22 mouse cellular contexts compared by ENCODE assay signal in the genomic region with DNA sequence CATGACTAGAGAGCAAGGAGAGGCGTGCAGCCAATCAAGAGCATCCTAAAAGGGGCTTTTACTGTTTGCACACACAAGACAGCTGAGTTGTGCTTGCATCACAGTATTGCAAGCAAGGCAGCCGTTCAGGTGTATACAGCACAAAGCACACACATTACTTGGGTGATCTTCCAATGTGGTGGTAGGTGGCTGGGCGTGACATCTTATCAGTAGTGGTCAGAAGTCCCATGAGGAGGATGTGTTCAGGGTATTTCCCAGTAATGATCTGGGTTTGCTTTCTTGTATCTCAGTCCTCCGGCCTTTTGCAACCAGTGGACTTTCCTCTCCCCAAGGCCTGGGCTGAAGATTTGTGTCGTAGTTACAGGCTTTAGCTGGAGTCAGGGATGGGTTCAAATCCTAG.
A peak's percentile ranks its signal among the peaks of the same experiment; 100 is the strongest.
DNase-seq lines count a peak whose midpoint lies in the region; ATAC-seq and TF ChIP-seq lines count a peak whose summit lies in the region.
"Had no signal": no experiment of that assay in that cellular context is flagged by ENCODE, and none has a peak within 500 bp of the region (broad histone marks: within the 10 kb centered on the region; RNA-seq: fewer than 3 reads in every experiment).

No protein-coding gene starts in this region.

- 88% methylated on average over 5 of the region's 5 CpGs for WGBS in forebrain, embryonic 13.5 days
- WGBS in forebrain, embryonic 11.5 days, result 86% methylated on average over 5 of the region's 5 CpGs
- 56% methylated on average over 5 of the region's 5 CpGs for WGBS in liver, embryonic 11.5 days
- WGBS in liver, postnatal 0 days (ENCODE audit: insufficient replicate concordance), result 41% methylated on average over 5 of the region's 5 CpGs

- H3K4me3 ChIP-seq in forebrain, embryonic 13.5 days, result no peak overlapping the region
- no peak overlapping the region for H3K4me3 ChIP-seq in forebrain, embryonic 11.5 days (ENCODE audit: low read depth, low read length)
- peak overlapping the region; percentile 25; the same call in 1 of the 2 replicates for H3K4me3 ChIP-seq in G1E (ENCODE audit: low read depth, low read length)
- no peak overlapping the region for H3K4me3 ChIP-seq in liver, embryonic 11.5 days (ENCODE audit: low read depth, low read length)
- no peak overlapping the region for H3K4me3 ChIP-seq in liver, postnatal 0 days (ENCODE audit: low read depth, low read length)
- H3K4me3 ChIP-seq: forebrain, embryonic 10.5 days; heart, embryonic 12.5 days; hindbrain, embryonic 12.5 days; limb, embryonic 13.5 days had no signal

- no peak for TF ChIP-seq CTCF in G1E (IDR thresholded peaks at IDR 0.05; ENCODE audit: low read depth, low read length)
- TF ChIP-seq CTCF in liver, postnatal 0 days (IDR thresholded peaks at IDR 0.05; ENCODE audit: low read depth), result no peak

- no peak overlapping the region for H3K27ac ChIP-seq in forebrain, embryonic 13.5 days
- no peak overlapping the region for H3K27ac ChIP-seq in forebrain, embryonic 11.5 days (ENCODE audit: low read depth, low read length)
- H3K27ac ChIP-seq in liver, embryonic 11.5 days (ENCODE audit: low read depth, low read length), result no peak overlapping the region
- no peak overlapping the region for H3K27ac ChIP-seq in liver, postnatal 0 days (ENCODE audit: low read depth)
- H3K27ac ChIP-seq: forebrain, embryonic 10.5 days; hindbrain, embryonic 12.5 days; limb, embryonic 13.5 days had no signal

- no peak for DNase-seq in forebrain, embryonic 11.5 days (ENCODE audit: low spot score)
- no peak for DNase-seq in G1E (ENCODE audit: low spot score)
- no peak for DNase-seq in liver, embryonic 11.5 days (ENCODE audit: low spot score)
- no peak for DNase-seq in liver, postnatal 0 days
- no peak for DNase-seq in testis, postnatal 14 days (ENCODE audit: low spot score)
- no peak for DNase-seq in thymus, adult 18-20 months
- no peak for DNase-seq in urinary bladder, postnatal 14 days (ENCODE audit: low spot score)
- DNase-seq: adrenal gland, postnatal 36 days; cerebellum, adult 11-12 months; cerebellum, postnatal 14 days; heart, postnatal 10 days; kidney, adult 18-20 months; kidney, postnatal 4 days; lung, embryonic 14.5 days; lung, postnatal 36 days; thymus, postnatal 25 days had no signal

- no peaks in the 10 kb centered on the region for H3K9me3 ChIP-seq in forebrain, embryonic 13.5 days (replicated peaks)
- H3K9me3 ChIP-seq in forebrain, embryonic 11.5 days (ENCODE audit: control insufficient read depth, low read length), result no peaks in the 10 kb centered on the region
- H3K9me3 ChIP-seq in G1E (replicated peaks), result peaks cover 7% of the 10 kb centered on the region
- H3K9me3 ChIP-seq in liver, embryonic 11.5 days (ENCODE audit: control insufficient read depth, low read length), result no peaks in the 10 kb centered on the region
- no peaks in the 10 kb centered on the region; the same call in 1 of the 2 replicates for H3K9me3 ChIP-seq in liver, postnatal 0 days (ENCODE audit: low read length)
- H3K9me3 ChIP-seq: forebrain, embryonic 10.5 days; heart, embryonic 12.5 days; hindbrain, embryonic 12.5 days; limb, embryonic 13.5 days had no signal

- H3K27me3 ChIP-seq in forebrain, embryonic 13.5 days, result no peaks in the 10 kb centered on the region
- no peaks in the 10 kb centered on the region for H3K27me3 ChIP-seq in forebrain, embryonic 11.5 days (ENCODE audit: control insufficient read depth, insufficient read depth, low read length)
- H3K27me3 ChIP-seq in G1E (ENCODE audit: insufficient read depth, low read length), result peaks cover 6% of the 10 kb centered on the region; the same call in 1 of the 2 replicates
- no peaks in the 10 kb centered on the region for H3K27me3 ChIP-seq in liver, embryonic 11.5 days (replicated peaks; ENCODE audit: control insufficient read depth, insufficient read depth, low read length)
- no peaks in the 10 kb centered on the region for H3K27me3 ChIP-seq in liver, postnatal 0 days (ENCODE audit: insufficient read depth, low read length)
- H3K27me3 ChIP-seq: heart, embryonic 12.5 days; hindbrain, embryonic 12.5 days; limb, embryonic 13.5 days had no signal

- H3K4me1 ChIP-seq in forebrain, embryonic 13.5 days, result no peaks in the 10 kb centered on the region
- H3K4me1 ChIP-seq in forebrain, embryonic 11.5 days (replicated peaks; ENCODE audit: control insufficient read depth, insufficient read depth, low read length), result no peaks in the 10 kb centered on the region
- H3K4me1 ChIP-seq in G1E (ENCODE audit: insufficient read depth, low read depth, low read length), result peaks cover 28% of the 10 kb centered on the region
- peaks cover 13% of the 10 kb centered on the region for H3K4me1 ChIP-seq in liver, embryonic 11.5 days (replicated peaks; ENCODE audit: control insufficient read depth, insufficient read depth, low read length)
- peaks cover 5% of the 10 kb centered on the region for H3K4me1 ChIP-seq in liver, postnatal 0 days (ENCODE audit: insufficient read depth)
- H3K4me1 ChIP-seq: forebrain, embryonic 10.5 days; heart, embryonic 12.5 days had no signal

- 0 out of 2 replicates have a peak, but pooled peaks have one; percentile 33 for ATAC-seq in forebrain, embryonic 13.5 days
- ATAC-seq in forebrain, embryonic 11.5 days (replicated peaks; ENCODE audit: low FRiP score), result no peak
- ATAC-seq in G1E (ENCODE audit: extremely low read depth, insufficient number of reproducible peaks, low FRiP score, poor library complexity, severe bottlenecking), result peak; percentile 59; the same call in 1 of the 2 replicates
- peak; percentile 74 for ATAC-seq in liver, embryonic 11.5 days (replicated peaks; ENCODE audit: low FRiP score)
- peak; percentile 15; the same call in 1 of the 2 replicates for ATAC-seq in liver, postnatal 0 days

- no peak for TF ChIP-seq EP300 in liver, postnatal 0 days (IDR thresholded peaks at IDR 0.05; ENCODE audit: low read depth)

- peaks cover 32% of the 10 kb centered on the region for H3K36me3 ChIP-seq in forebrain, embryonic 13.5 days (ENCODE audit: poor library complexity, severe bottlenecking)
- H3K36me3 ChIP-seq in forebrain, embryonic 11.5 days (ENCODE audit: control insufficient read depth, insufficient read depth, low read length), result no peaks in the 10 kb centered on the region; the same call in 1 of the 2 replicates
- peaks cover 39% of the 10 kb centered on the region for H3K36me3 ChIP-seq in G1E (replicated peaks)
- H3K36me3 ChIP-seq in liver, embryonic 11.5 days (ENCODE audit: control insufficient read depth, insufficient read depth, low read length), result peaks cover 8% of the 10 kb centered on the region; the same call in 1 of the 2 replicates
- H3K36me3 ChIP-seq in liver, postnatal 0 days (replicated peaks; ENCODE audit: insufficient read depth, low read length), result peaks cover 19% of the 10 kb centered on the region

- H3K4me2 ChIP-seq in forebrain, embryonic 13.5 days, result no peak overlapping the region
- H3K4me2 ChIP-seq in forebrain, embryonic 11.5 days (ENCODE audit: low read depth, low read length, severe bottlenecking), result no peak overlapping the region
- H3K4me2 ChIP-seq in liver, embryonic 11.5 days, result no peak overlapping the region
- H3K4me2 ChIP-seq in liver, postnatal 0 days (ENCODE audit: low read depth, low read length), result no peak overlapping the region
- H3K4me2 ChIP-seq: heart, embryonic 12.5 days; hindbrain, embryonic 12.5 days; limb, embryonic 13.5 days; lung, embryonic 14.5 days; midbrain, embryonic 11.5 days had no signal

- no peak overlapping the region for H3K9ac ChIP-seq in forebrain, embryonic 13.5 days
- H3K9ac ChIP-seq in forebrain, embryonic 11.5 days (ENCODE audit: low read length), result no peak overlapping the region
- no peak overlapping the region for H3K9ac ChIP-seq in liver, embryonic 11.5 days (ENCODE audit: low read depth, low read length)
- H3K9ac ChIP-seq in liver, postnatal 0 days (replicated peaks), result no peak overlapping the region
- H3K9ac ChIP-seq: heart, embryonic 12.5 days; hindbrain, embryonic 12.5 days; limb, embryonic 13.5 days; lung, embryonic 14.5 days had no signal
